Mouse (Mus musculus) urinary bladder, postnatal 10 days (tissue): ENCODE results near the gene Ptrh2.

Experiments
- DNase-seq: peaks from one replicate; pipeline ENCODE4 v3.0.0; 2022; ENCODE audit warnings: low spot score

Ptrh2 gene

DNA sequence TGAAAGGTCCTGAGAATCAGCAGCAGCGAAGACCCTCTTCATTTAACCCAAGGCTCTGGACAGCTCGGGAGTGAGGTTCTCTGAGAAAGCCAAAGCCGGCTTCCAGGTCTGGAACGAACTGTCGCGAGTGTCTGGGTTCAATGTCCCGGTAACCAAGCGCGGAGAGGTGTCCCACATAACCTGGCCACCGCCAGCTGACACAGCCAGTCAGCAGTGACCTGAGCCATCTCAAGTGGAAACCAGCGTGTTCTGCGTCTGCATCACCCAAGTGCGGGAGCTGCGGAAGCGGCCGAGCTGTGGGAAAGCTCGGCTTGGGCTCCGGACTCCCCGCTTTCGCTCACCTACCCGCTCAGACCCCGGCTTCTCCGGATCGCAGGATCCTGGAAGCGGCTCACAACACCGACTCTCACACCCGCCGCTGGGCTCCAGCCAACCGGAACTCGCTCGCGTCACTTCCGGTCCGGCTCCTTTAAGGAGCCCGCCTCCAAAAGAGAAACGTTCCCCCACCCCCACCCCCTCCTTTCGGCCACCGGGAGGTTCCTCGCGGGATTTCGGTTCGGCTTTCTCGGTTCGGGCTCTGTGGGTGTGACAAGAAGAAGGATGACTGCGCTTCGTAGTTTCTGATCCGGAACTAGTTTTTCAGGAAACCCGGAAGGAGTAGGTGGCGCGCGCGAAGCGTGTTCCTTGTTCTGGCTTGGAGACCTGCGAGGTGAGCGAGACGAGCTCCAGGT lies at the start of gene Ptrh2, which contains the start of gene Vmp1:
Gene Ptrh2 (plus strand): TSS at position 591 of the 731 bp plus-strand sequence.
Gene Vmp1 (minus strand): TSS at position 442 of the 731 bp plus-strand sequence.
- peak; percentile 74 for DNase-seq

DNA sequence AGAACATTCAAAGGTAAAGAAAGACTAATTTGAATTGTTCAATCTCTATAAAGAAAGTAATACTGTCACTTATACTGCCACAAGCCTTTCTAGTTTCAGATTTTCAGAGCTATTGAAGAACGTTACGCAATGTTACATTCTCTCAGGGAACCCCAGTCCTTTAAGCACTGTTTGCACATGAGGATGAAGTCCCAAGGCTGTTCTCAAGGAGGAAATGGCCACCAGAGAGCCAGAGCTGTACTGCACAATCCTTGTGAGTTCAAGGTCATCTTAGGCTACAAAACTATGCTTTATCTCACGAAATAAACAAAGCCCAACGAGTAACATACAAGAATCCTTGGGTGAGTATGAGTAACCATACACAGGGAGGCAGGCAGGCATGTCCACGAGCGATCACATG lies 49.4 kb upstream of the Ptrh2 start:
- no peak for DNase-seq

DNA sequence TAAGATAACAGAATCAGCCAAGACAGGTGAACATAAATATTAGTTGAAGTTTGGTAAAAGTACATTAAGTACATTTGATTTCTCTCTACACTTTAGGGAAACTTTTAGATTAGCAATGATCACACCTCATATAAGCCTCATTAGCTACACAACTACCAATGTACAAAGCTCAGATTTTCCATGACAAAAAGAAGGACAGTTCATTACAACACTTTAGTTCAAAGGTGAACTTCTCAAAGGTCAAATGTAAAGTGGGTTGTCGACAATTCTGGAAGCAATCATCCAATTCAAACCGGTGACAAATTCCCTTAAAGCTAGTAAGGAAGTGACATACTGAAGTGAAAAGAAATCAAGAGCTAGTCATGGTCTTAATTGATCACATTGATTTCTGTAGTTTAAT lies 46.1 kb upstream of the Ptrh2 start:
- no peak for DNase-seq

DNA sequence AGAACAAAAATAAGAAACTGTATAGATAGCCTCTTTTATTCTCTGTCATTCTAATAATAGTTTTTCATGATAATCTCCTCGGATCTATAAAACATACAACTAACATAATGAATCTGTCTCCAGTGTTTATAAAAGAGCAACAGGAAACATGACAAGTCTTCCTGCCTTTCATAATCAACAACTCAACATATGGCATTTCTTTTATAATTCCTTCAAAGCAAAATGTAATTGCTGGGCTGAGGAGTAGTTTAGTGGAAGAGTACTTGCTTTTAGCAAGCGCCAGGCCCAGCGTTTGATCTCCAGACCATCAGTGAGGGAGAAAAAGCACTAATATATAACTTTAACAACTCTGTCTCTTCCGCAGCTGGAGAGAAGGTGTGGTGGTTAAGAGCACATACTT lies 42.1 kb upstream of the Ptrh2 start:
- no peak for DNase-seq

DNA sequence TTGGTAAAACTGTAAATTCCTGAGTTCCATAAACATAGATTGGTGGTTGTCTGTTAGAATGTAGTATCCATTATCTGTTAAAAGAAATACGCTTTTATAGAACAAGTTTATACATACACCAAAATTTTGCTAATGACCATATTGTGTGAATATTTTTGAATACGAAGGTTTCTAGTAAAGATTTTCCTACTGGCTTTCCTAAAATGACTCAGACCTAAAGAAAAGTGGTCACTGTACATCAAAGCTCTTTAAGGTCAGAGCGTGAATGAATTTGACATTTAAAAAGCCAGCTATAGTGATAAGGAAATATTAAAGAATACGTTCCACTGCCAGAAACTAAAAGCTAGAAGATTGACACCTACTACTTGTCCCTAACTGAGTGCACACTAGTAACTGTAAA lies 39.2 kb upstream of the Ptrh2 start:
- DNase-seq = no peak

DNA sequence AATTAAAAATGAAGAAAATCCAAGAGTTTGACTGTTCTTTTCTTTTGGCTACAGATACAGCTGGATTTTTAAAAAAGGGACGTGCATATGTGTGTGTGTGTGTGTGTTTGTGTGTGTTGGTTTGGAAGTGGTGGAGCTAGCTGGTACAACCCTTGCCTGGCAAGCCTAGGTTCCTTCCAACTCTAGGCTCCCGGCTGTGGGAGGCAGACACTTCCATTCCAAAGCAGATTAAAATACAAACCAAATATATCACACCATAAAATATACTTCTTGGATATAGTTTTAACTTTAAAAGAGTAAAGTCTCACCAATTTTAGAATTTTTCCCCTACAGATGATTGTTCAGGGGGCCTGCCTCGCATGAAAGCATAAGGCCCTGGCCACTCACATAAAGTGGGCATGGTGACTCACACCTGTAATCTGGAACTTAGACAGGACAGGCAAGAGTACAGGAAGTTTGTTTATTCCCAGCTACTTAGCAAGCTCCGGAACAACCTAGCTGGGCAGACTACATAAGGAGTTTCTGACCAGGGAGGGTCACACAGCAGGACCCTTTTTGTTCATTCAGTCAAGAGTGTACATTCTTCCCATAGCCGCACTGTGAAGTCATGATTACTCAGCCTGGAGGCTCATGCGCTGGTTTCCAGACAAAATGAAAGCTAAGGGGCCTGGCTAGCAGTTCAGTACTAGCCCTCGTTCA lies 37.5 kb upstream of the Ptrh2 start:
- DNase-seq = no peak

- no peak for DNase-seq
Observed at GRCm38 (mm10) chr11:86646885-86647459, 36.8 kb upstream of the Ptrh2 start.

- DNase-seq = no peak
Observed at GRCm38 (mm10) chr11:86647706-86648447, 35.9 kb upstream of the Ptrh2 start.

- DNase-seq = no peak
Observed at GRCm38 (mm10) chr11:86649542-86649941, 34.2 kb upstream of the Ptrh2 start.

- DNase-seq = no peak
Observed at GRCm38 (mm10) chr11:86650676-86651075, 33.1 kb upstream of the Ptrh2 start.

DNA sequence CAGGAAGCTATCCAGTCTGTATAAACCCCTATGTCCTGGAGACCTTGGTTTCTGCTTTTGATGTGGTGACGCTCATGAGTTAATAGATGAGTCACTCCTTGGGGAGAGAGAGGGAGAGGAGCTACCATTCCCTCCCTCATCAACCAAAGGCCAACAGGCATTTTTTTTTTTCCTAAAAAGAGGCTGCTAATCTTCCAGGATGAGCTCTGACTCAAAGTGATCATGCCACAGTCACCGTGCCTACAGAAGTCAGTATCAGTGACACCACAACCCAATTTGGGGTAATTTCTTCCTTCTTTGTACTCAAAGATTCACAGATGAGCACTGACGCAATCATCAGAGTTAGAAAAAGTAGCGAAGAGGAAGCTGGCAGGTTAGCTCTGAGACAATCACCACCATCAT lies 31.2 kb upstream of the Ptrh2 start:
- no peak for DNase-seq

DNA sequence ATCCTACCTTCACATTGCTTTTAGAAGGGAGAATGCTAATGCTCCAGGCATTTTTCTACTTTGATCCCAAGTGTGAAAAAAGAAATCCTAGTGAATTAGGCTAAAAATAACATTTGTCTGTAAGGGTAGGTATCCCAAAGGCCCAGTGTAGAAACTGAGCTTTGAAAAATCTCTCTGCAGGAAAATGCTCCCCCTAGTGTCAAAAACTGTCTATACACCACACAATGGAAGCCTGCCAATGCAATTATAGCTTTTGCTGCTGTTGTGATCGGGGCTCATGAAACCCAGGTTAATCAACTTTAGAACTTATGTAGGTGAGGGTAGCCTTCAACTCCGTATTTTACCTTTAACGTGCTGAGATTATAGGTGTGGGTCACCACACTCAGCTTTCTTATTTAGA lies 30.3 kb upstream of the Ptrh2 start:
- DNase-seq = no peak

DNA sequence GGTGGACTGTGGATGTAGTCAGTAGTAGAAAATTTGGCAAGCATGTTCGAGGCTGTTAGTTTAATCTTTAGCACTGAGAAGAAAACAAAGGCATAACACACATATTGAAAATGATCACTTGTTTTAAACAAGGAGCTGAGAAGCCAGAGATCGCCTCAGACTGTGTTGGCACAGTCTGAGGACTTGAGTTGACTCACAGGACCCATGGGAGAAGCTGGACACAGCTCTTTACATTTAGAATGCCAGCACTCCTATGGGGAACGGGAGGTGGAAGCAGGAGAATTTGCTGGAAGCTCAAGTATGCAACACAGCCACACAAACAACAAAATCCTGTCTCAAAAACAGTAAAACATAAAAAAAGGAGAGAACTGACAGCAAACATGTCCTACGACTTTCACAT lies 29.7 kb upstream of the Ptrh2 start:
- DNase-seq = no peak

- DNase-seq = no peak
Observed at GRCm38 (mm10) chr11:86655671-86656070, 28.1 kb upstream of the Ptrh2 start.

- DNase-seq = no peak
Observed at GRCm38 (mm10) chr11:86656849-86657567, 26.8 kb upstream of the Ptrh2 start.

DNA sequence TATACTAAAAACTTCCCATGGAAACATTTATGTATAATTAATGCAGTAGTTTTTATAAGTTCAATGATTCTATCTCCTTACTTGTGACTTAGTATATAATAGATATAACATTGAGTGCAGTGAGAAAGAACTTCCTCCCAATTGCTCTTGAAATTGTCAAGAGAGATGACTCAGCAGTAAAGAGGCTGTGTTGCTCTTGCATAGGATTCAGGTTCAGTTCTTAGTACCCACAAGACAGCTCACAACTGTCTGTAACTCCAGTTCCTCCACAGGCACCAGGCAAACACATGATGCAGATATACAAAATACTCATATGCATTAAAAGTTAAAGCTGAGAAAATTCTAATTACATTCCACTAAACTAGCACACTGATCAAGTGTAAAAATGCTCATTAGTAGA lies 25.9 kb upstream of the Ptrh2 start:
- DNase-seq = no peak

GRCm38 (mm10) chr11:86662986-86663895 lies 20.5 kb upstream of the Ptrh2 start:
- DNase-seq = no peak

- DNase-seq = no peak
Observed at GRCm38 (mm10) chr11:86663977-86664376, 19.8 kb upstream of the Ptrh2 start.

- no peak for DNase-seq
Observed at GRCm38 (mm10) chr11:86664406-86664805, 19.4 kb upstream of the Ptrh2 start.

DNA sequence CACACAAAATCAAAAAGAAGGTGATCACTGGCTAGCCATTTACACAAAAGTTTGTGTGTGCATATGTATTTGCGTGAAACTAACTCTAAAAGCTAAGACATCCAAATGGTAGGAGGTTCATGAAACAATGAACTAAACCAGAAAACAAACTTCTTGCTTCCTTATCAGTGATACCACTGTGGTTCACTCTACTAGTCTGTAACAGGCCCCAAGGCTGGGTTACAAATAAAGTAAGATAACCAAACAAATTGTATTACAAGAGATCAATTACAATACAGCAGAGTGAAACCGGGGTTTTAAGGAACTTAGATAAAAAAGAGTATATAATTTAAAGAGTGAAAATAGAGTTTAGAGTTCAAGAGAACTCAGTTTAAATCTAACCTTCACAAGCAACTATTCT lies 16.2 kb upstream of the Ptrh2 start:
- no peak for DNase-seq

- DNase-seq = no peak
Observed at GRCm38 (mm10) chr11:86668169-86668568, 15.6 kb upstream of the Ptrh2 start.
